Mouse (Mus musculus) heart, embryonic 14.5 days (tissue): Measurements from ENCODE around the gene Spns1. TPM values are rescaled to one million over a fixed set of nuclear protein-coding genes. Genes with fewer than 3 reads are reported as not detected.
"Not testable (repeated sequence)": the region's sequence is repeated elsewhere in the genome, so short reads cannot be mapped to it uniquely, and the experiment has no call there.

ENCODE experiments used
- ATAC-seq: fragments of 200-750 bp; cut with Nextera tagmentation; 2 replicates; pipeline ENCODE4 v1.8.0; 2017; ENCODE audit warnings: low read depth, moderate TSS enrichment; ENCODE audit not compliant: insufficient number of reproducible peaks, insufficient read depth, low FRiP score
- H3K27ac ChIP-seq, 2 experiments: fragments of 200-500 bp in 1 of 2; fragments of 300-500 bp in 1 of 2; sonication (generic) in 1 of 2; replicated peaks in 1 of 2; 2 replicates each; pipeline ENCODE4 v1.5.1; 2012 to 2014; ENCODE audit warnings: low read depth in 2 of 2, low read length in 2 of 2, control low read depth in 1 of 2, mild to moderate bottlenecking in 1 of 2, mixed read lengths in 1 of 2; ENCODE audit not compliant: control insufficient read depth in 1 of 2, insufficient read depth in 1 of 2
- H3K27me3 ChIP-seq: fragments of 300-500 bp; sonication (generic); 2 replicates; pipeline ENCODE4 v1.6.1; 2014; ENCODE audit warnings: mild to moderate bottlenecking, low read length, control low read depth; ENCODE audit not compliant: control insufficient read depth, insufficient read depth
- H3K36me3 ChIP-seq: fragments of 300-500 bp; sonication (generic); 2 replicates; pipeline ENCODE4 v1.6.1; 2014; ENCODE audit warnings: mild to moderate bottlenecking, control low read depth, low read length, mixed read lengths; ENCODE audit not compliant: control insufficient read depth, insufficient read depth
- H3K4me1 ChIP-seq, 2 experiments: fragments of 200-500 bp in 1 of 2; fragments of 300-500 bp in 1 of 2; sonication (generic) in 1 of 2; 2 replicates each; pipeline ENCODE4 v1.6.1; 2012 to 2014; ENCODE audit warnings: low read length in 2 of 2, control low read depth in 1 of 2, mixed read lengths in 1 of 2; ENCODE audit not compliant: control insufficient read depth in 2 of 2, insufficient read depth in 2 of 2
- H3K4me2 ChIP-seq: fragments of 300-500 bp; sonication (generic); 2 replicates; pipeline ENCODE4 v1.6.1; 2014; ENCODE audit warnings: mild to moderate bottlenecking, low read length
- H3K4me3 ChIP-seq, 2 experiments: fragments of 200-500 bp in 1 of 2; fragments of 300-500 bp in 1 of 2; sonication (generic) in 1 of 2; 2 replicates each; pipeline ENCODE4 v1.5.1; 2012 to 2014; ENCODE audit warnings: low read length in 2 of 2, mild to moderate bottlenecking in 2 of 2, control low read depth in 1 of 2, low read depth in 1 of 2, moderate library complexity in 1 of 2; ENCODE audit not compliant: control insufficient read depth in 1 of 2, insufficient read depth in 1 of 2
- H3K9ac ChIP-seq: fragments of 300-500 bp; sonication (generic); 2 replicates; pipeline ENCODE4 v1.6.1; 2014; ENCODE audit warnings: mild to moderate bottlenecking, low read length
- H3K9me3 ChIP-seq: fragments of 300-500 bp; sonication (generic); 2 replicates; pipeline ENCODE4 v1.6.1; 2016; ENCODE audit warnings: low read length, control low read depth; ENCODE audit not compliant: control insufficient read depth
- WGBS: fragments of 180-500 bp; shearing (Covaris S2); extraction: QIAGEN DNeasy Blood & Tissue Kit; methylation state at CpG from one replicate; pipeline ENCODE4 v1.1.7; 2014; 5-methylcytosine and 5-hydroxymethylcytosine counted together
- polyA plus RNA-seq: library from polyadenylated mRNA; unstranded; fragments of >200 nt; fragmentation: Nextera tagmentation; extraction: Ambion mirVana; gene quantifications from 2 replicates; pipeline ENCODE4 v1.2.1, GENCODE M21; 2014

The Spns1 gene
- polyA plus RNA-seq, 1 experiment from 2014 or later, result 35.1 TPM

DNA sequence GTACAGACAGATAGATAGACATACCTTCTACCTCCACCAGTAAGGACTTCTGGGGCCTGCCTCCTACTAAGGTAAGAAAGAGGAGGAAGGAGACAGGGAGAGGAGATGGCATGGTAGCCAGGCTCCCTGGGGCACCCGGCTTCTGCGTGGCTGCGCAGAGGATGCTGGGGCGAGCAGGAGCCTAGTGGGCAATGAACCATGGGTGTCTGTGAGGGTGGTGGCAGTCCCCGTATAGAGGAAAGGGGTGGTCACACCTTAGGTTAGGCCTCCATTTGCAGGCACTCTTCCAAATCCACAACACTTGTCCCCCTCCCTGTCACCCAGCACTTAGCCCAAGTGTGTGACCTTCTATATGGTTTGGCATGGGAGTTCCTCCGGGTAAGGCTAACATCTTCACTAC lies 37.5 kb upstream of the Spns1 start, which contains the start of gene Cd19:
Gene Cd19, minus strand, starts transcription at position 165 of the 400 bp plus-strand sequence.
- Histone ChIP-seq H3K9me3 (no peaks in the 10 kb centered on the region), H3K9ac (no peak within 1 kb of the TSS), H3K27me3 (no peaks in the 10 kb centered on the region; the same call in 1 of the 2 replicates), H3K36me3 (no peaks in the 10 kb centered on the region), H3K4me2 (no peak within 1 kb of the TSS), H3K4me3 (no peak within 1 kb of the TSS), H3K4me1 (no peaks in the 10 kb centered on the region), H3K27ac (no peak within 1 kb of the TSS)
- WGBS, result 82% methylated on average over 6 of the region's 6 CpGs
- no peak for ATAC-seq

DNA sequence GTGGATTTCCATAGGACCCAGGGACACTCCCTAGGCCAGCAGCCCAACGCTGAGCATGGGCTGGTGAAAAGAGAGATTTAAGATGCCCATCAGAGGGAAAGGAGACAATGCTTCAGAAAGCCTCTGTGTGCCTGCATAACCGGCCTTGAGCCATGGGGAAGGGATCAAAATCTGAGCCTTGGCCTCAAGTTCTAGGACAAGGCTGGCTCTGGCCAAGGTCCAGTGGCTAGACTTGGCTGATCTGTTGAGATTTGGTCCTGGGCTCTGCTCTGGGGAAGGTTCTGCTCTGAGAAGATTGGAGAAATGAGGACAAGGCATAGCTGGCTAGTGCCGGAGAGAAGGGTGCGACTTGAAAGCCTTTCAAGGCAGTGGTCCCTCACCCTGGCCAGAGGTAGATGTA lies 33.8 kb upstream of the Spns1 start:
- Histone ChIP-seq H3K4me2 (no peak overlapping the region), H3K27me3 (no peaks in the 10 kb centered on the region; the same call in 1 of the 2 replicates), H3K9me3 (no peaks in the 10 kb centered on the region), H3K36me3 (no peaks in the 10 kb centered on the region), H3K4me1 (no peaks in the 10 kb centered on the region), H3K9ac (no peak overlapping the region), H3K27ac (no peak overlapping the region), H3K4me3 (no peak overlapping the region)
- ATAC-seq, result no peak
- WGBS, result 85% methylated on average over 4 of the region's 4 CpGs

GRCm38 (mm10) chr7:126408686-126409085 lies 31.4 kb upstream of the Spns1 start:
- no peak for ATAC-seq
- Histone ChIP-seq H3K27ac (no peak overlapping the region), H3K4me1 (no peaks in the 10 kb centered on the region), H3K36me3 (no peaks in the 10 kb centered on the region), H3K4me2 (no peak overlapping the region), H3K9ac (no peak overlapping the region), H3K4me3 (no peak overlapping the region), H3K27me3 (no peaks in the 10 kb centered on the region; the same call in 1 of the 2 replicates), H3K9me3 (no peaks in the 10 kb centered on the region)
- 69% methylated on average over 2 of the region's 2 CpGs for WGBS

- not testable (repeated sequence) for H3K27ac ChIP-seq, ATAC-seq, H3K9ac ChIP-seq, H3K4me1 ChIP-seq, H3K27me3 ChIP-seq, H3K9me3 ChIP-seq, H3K36me3 ChIP-seq, H3K4me2 ChIP-seq, H3K4me3 ChIP-seq
- 64% methylated on average over 6 of the region's 8 CpGs for WGBS
These were observed 25.3 kb upstream of the Spns1 start for GRCm38 (mm10) chr7:126402518-126402917.

- Histone ChIP-seq H3K27me3 (no peaks in the 10 kb centered on the region), H3K36me3 (no peaks in the 10 kb centered on the region), H3K9ac (no peak overlapping the region), H3K27ac (no peak overlapping the region), H3K4me2 (no peak overlapping the region), H3K9me3 (no peaks in the 10 kb centered on the region), H3K4me1 (peaks cover 0 to 8% of the 10 kb centered on the region in 2 experiments; a peak in 3 of 4 replicates), H3K4me3 (no peak overlapping the region)
- no peak for ATAC-seq
- 10% methylated on average over 5 of the region's 5 CpGs for WGBS
These were observed 22.3 kb upstream of the Spns1 start for GRCm38 (mm10) chr7:126399548-126399947.

GRCm38 (mm10) chr7:126397822-126398221 lies 20.6 kb upstream of the Spns1 start:
- Histone ChIP-seq H3K4me2 (no peak overlapping the region), H3K9ac (no peak overlapping the region), H3K4me3 (no peak overlapping the region), H3K27ac (no peak overlapping the region), H3K9me3 (no peaks in the 10 kb centered on the region), H3K27me3 (no peaks in the 10 kb centered on the region), H3K36me3 (0 out of 2 replicates have a peak, but pooled peaks cover 4% of the 10 kb centered on the region), H3K4me1 (peaks cover 0 to 8% of the 10 kb centered on the region in 2 experiments; a peak in 3 of 4 replicates)
- ATAC-seq, result no peak
- WGBS, result 84% methylated on average over 4 of the region's 4 CpGs

- Histone ChIP-seq H3K4me3 (no peak overlapping the region; a peak in 1 of 4 replicates), H3K9me3 (no peaks in the 10 kb centered on the region), H3K4me1 (peaks cover 0 to 8% of the 10 kb centered on the region in 2 experiments; a peak in 3 of 4 replicates), H3K27me3 (no peaks in the 10 kb centered on the region), H3K36me3 (0 out of 2 replicates have a peak, but pooled peaks cover 4% of the 10 kb centered on the region), H3K27ac (peak overlapping the region in 1 of 2 experiments; percentile 44; a peak in 1 of 4 replicates), H3K4me2 (peak overlapping the region; percentile 53), H3K9ac (0 out of 2 replicates have a peak overlapping the region, but pooled peaks have one; percentile 31)
- 29% methylated on average over 6 of the region's 6 CpGs for WGBS
- no peak for ATAC-seq
These were observed 20.0 kb upstream of the Spns1 start for GRCm38 (mm10) chr7:126397221-126397620.
